Mouse (Mus musculus) intestine, embryonic 15.5 days (tissue): Measurements from ENCODE around the gene Afap1l2. TPM values are rescaled to one million over a fixed set of nuclear protein-coding genes. Genes with fewer than 3 reads are reported as not detected.

Experiments used
- ATAC-seq: fragments of 200-750 bp; cut with Nextera tagmentation; 2 replicates; pipeline ENCODE4 v1.8.0; 2017; ENCODE audit warnings: moderate TSS enrichment, moderate library complexity
- H3K27ac ChIP-seq: fragments of 300-500 bp; sonication (generic); 2 replicates; pipeline ENCODE4 v1.5.1; 2015; ENCODE audit warnings: mild to moderate bottlenecking, inconsistent platforms
- H3K27me3 ChIP-seq: fragments of 300-500 bp; sonication (generic); replicated peaks from 2 replicates; pipeline ENCODE4 v1.6.1; 2015; ENCODE audit warnings: inconsistent platforms
- H3K36me3 ChIP-seq: fragments of 300-500 bp; sonication (generic); 2 replicates; pipeline ENCODE4 v1.6.1; 2015; ENCODE audit warnings: inconsistent platforms
- H3K4me1 ChIP-seq: fragments of 300-500 bp; sonication (generic); replicated peaks from 2 replicates; pipeline ENCODE4 v1.6.1; 2015; ENCODE audit warnings: inconsistent platforms
- H3K4me2 ChIP-seq: fragments of 300-500 bp; sonication (generic); replicated peaks from 2 replicates; pipeline ENCODE4 v1.6.1; 2015; ENCODE audit warnings: mild to moderate bottlenecking, inconsistent platforms
- H3K4me3 ChIP-seq: fragments of 300-500 bp; sonication (generic); replicated peaks from 2 replicates; pipeline ENCODE4 v1.5.1; 2015; ENCODE audit warnings: inconsistent platforms
- H3K9ac ChIP-seq: fragments of 300-500 bp; sonication (generic); 2 replicates; pipeline ENCODE4 v1.6.1; 2015; ENCODE audit warnings: inconsistent platforms
- H3K9me3 ChIP-seq: fragments of 300-500 bp; sonication (generic); 2 replicates; pipeline ENCODE4 v1.6.1; 2016; ENCODE audit warnings: inconsistent platforms
- WGBS: fragments of 180-500 bp; shearing (Covaris S2); methylation state at CpG from one replicate; pipeline ENCODE4 v1.1.7; 2015; 5-methylcytosine and 5-hydroxymethylcytosine counted together
- polyA plus RNA-seq: library from polyadenylated mRNA; unstranded; fragments of >200 nt; fragmentation: Nextera tagmentation; extraction: Ambion mirVana; gene quantifications from 2 replicates; pipeline ENCODE4 v1.2.1, GENCODE M21; 2015

Afap1l2 gene
- polyA plus RNA-seq, 1 experiment from 2014 or later = 18.4 TPM

- Histone ChIP-seq H3K9ac (no peak overlapping the region), H3K27ac (no peak overlapping the region), H3K4me2 (no peak overlapping the region), H3K36me3 (no peaks in the 10 kb centered on the region), H3K4me1 (no peaks in the 10 kb centered on the region), H3K27me3 (no peaks in the 10 kb centered on the region), H3K4me3 (no peak overlapping the region), H3K9me3 (no peaks in the 10 kb centered on the region)
- no peak for ATAC-seq
- WGBS = 72% methylated on average over 3 of the region's 3 CpGs
Measured at GRCm38 (mm10) chr19:56929392-56929791, 78.6 kb downstream of the Afap1l2 start.

GRCm38 (mm10) chr19:56921744-56922143, 86.3 kb downstream of the Afap1l2 start:
- Histone ChIP-seq H3K36me3 (no peaks in the 10 kb centered on the region), H3K4me3 (no peak overlapping the region), H3K27ac (no peak overlapping the region), H3K9me3 (no peaks in the 10 kb centered on the region), H3K4me2 (no peak overlapping the region), H3K27me3 (no peaks in the 10 kb centered on the region), H3K4me1 (no peaks in the 10 kb centered on the region), H3K9ac (no peak overlapping the region)
- no peak for ATAC-seq
- 72% methylated on average over 5 of the region's 5 CpGs for WGBS

GRCm38 (mm10) chr19:56920232-56920631, 87.8 kb downstream of the Afap1l2 start:
- Histone ChIP-seq H3K27me3 (no peaks in the 10 kb centered on the region), H3K27ac (no peak overlapping the region), H3K4me3 (no peak overlapping the region), H3K4me1 (no peaks in the 10 kb centered on the region), H3K9ac (no peak overlapping the region), H3K36me3 (no peaks in the 10 kb centered on the region), H3K9me3 (no peaks in the 10 kb centered on the region), H3K4me2 (no peak overlapping the region)
- WGBS = 88% methylated on average over 13 of the region's 13 CpGs
- ATAC-seq = no peak

GRCm38 (mm10) chr19:56919628-56920027, 88.4 kb downstream of the Afap1l2 start:
- no peak overlapping the region for H3K4me2 ChIP-seq
- H3K9me3 ChIP-seq = no peaks in the 10 kb centered on the region
- H3K36me3 ChIP-seq = no peaks in the 10 kb centered on the region
- H3K4me3 ChIP-seq = no peak overlapping the region
- no peaks in the 10 kb centered on the region for H3K27me3 ChIP-seq
- no peak overlapping the region for H3K27ac ChIP-seq
- no peak overlapping the region for H3K9ac ChIP-seq
- H3K4me1 ChIP-seq = no peaks in the 10 kb centered on the region
- peak; percentile 57 for ATAC-seq
- 19% methylated on average over 7 of the region's 7 CpGs for WGBS

GRCm38 (mm10) chr19:56915084-56915483, 92.9 kb downstream of the Afap1l2 start:
- Histone ChIP-seq H3K4me2 (no peak overlapping the region), H3K36me3 (no peaks in the 10 kb centered on the region), H3K27me3 (no peaks in the 10 kb centered on the region), H3K4me1 (no peaks in the 10 kb centered on the region), H3K4me3 (no peak overlapping the region), H3K27ac (no peak overlapping the region), H3K9ac (no peak overlapping the region), H3K9me3 (no peaks in the 10 kb centered on the region)
- 48% methylated on average over 6 of the region's 6 CpGs for WGBS
- ATAC-seq = peak; percentile 81

GRCm38 (mm10) chr19:56914658-56915057, 93.4 kb downstream of the Afap1l2 start:
- no peaks in the 10 kb centered on the region for H3K4me1 ChIP-seq
- H3K4me3 ChIP-seq = no peak overlapping the region
- H3K36me3 ChIP-seq = no peaks in the 10 kb centered on the region
- H3K27me3 ChIP-seq = no peaks in the 10 kb centered on the region
- no peak overlapping the region for H3K9ac ChIP-seq
- ATAC-seq = no peak
- WGBS = 93% methylated on average over 3 of the region's 3 CpGs
- no peak overlapping the region for H3K4me2 ChIP-seq
- H3K27ac ChIP-seq = no peak overlapping the region
- H3K9me3 ChIP-seq = no peaks in the 10 kb centered on the region

- Histone ChIP-seq H3K27ac (no peak overlapping the region), H3K4me2 (no peak overlapping the region), H3K9ac (no peak overlapping the region), H3K36me3 (no peaks in the 10 kb centered on the region), H3K4me1 (no peaks in the 10 kb centered on the region), H3K9me3 (no peaks in the 10 kb centered on the region), H3K27me3 (no peaks in the 10 kb centered on the region), H3K4me3 (no peak overlapping the region)
- 70% methylated on average over 4 of the region's 4 CpGs for WGBS
- no peak for ATAC-seq
Measured at GRCm38 (mm10) chr19:56913761-56914160, 94.3 kb downstream of the Afap1l2 start.

GRCm38 (mm10) chr19:56910561-56910960, 97.5 kb downstream of the Afap1l2 start:
- Histone ChIP-seq H3K9ac (no peak overlapping the region), H3K4me2 (no peak overlapping the region), H3K27ac (no peak overlapping the region), H3K4me3 (no peak overlapping the region), H3K9me3 (no peaks in the 10 kb centered on the region), H3K36me3 (no peaks in the 10 kb centered on the region), H3K4me1 (0 out of 2 replicates have a peak, but pooled peaks cover 3% of the 10 kb centered on the region), H3K27me3 (no peaks in the 10 kb centered on the region)
- ATAC-seq = no peak
- 68% methylated on average over 11 of the region's 11 CpGs for WGBS

GRCm38 (mm10) chr19:56908472-56909270, 99.4 kb downstream of the Afap1l2 start:
- 0 out of 2 replicates have a peak, but pooled peaks cover 3% of the 10 kb centered on the region for H3K4me1 ChIP-seq
- no peak overlapping the region for H3K4me2 ChIP-seq
- peak; percentile 53 for ATAC-seq
- no peak overlapping the region for H3K9ac ChIP-seq
- no peak overlapping the region for H3K4me3 ChIP-seq
- H3K36me3 ChIP-seq = no peaks in the 10 kb centered on the region
- no peak overlapping the region for H3K27ac ChIP-seq
- H3K27me3 ChIP-seq = no peaks in the 10 kb centered on the region
- H3K9me3 ChIP-seq = no peaks in the 10 kb centered on the region
- 74% methylated on average over 17 of the region's 17 CpGs for WGBS

- H3K4me1 ChIP-seq = 0 out of 2 replicates have a peak, but pooled peaks cover 3% of the 10 kb centered on the region
- 48% methylated on average over 3 of the region's 3 CpGs for WGBS
- no peaks in the 10 kb centered on the region for H3K9me3 ChIP-seq
- no peaks in the 10 kb centered on the region for H3K36me3 ChIP-seq
- H3K27ac ChIP-seq = no peak overlapping the region
- no peaks in the 10 kb centered on the region for H3K27me3 ChIP-seq
- H3K9ac ChIP-seq = no peak overlapping the region
- ATAC-seq = no peak
- H3K4me2 ChIP-seq = no peak overlapping the region
- H3K4me3 ChIP-seq = no peak overlapping the region
Measured at GRCm38 (mm10) chr19:56907850-56908249, 100.2 kb downstream of the Afap1l2 start.

GRCm38 (mm10) chr19:56905395-56905794, 102.6 kb downstream of the Afap1l2 start:
- Histone ChIP-seq H3K27me3 (no peaks in the 10 kb centered on the region), H3K36me3 (no peaks in the 10 kb centered on the region), H3K4me3 (no peak overlapping the region), H3K4me2 (no peak overlapping the region), H3K9me3 (no peaks in the 10 kb centered on the region), H3K9ac (no peak overlapping the region), H3K27ac (no peak overlapping the region), H3K4me1 (0 out of 2 replicates have a peak, but pooled peaks cover 3% of the 10 kb centered on the region)
- WGBS = 92% methylated on average over 7 of the region's 7 CpGs
- ATAC-seq = no peak

GRCm38 (mm10) chr19:56904095-56904494, 103.9 kb downstream of the Afap1l2 start:
- Histone ChIP-seq H3K27me3 (no peaks in the 10 kb centered on the region), H3K27ac (no peak overlapping the region), H3K4me2 (no peak overlapping the region), H3K9me3 (no peaks in the 10 kb centered on the region), H3K4me1 (0 out of 2 replicates have a peak, but pooled peaks cover 3% of the 10 kb centered on the region), H3K36me3 (no peaks in the 10 kb centered on the region), H3K9ac (no peak overlapping the region), H3K4me3 (no peak overlapping the region)
- WGBS = 74% methylated on average over 3 of the region's 3 CpGs
- ATAC-seq = no peak

GRCm38 (mm10) chr19:56897654-56898053, 110.4 kb downstream of the Afap1l2 start:
- WGBS = 93% methylated on average over 16 of the region's 16 CpGs
- no peak overlapping the region for H3K27ac ChIP-seq
- ATAC-seq = no peak

More at GRCm38 (mm10) chr19:56897654-56898053, 110.4 kb downstream of the Afap1l2 start:
- Histone ChIP-seq H3K9ac (no peak overlapping the region), H3K36me3 (no peaks in the 10 kb centered on the region), H3K4me2 (no peak overlapping the region), H3K4me1 (no peaks in the 10 kb centered on the region), H3K9me3 (no peaks in the 10 kb centered on the region), H3K27me3 (no peaks in the 10 kb centered on the region; the same call in 1 of the 2 replicates), H3K4me3 (no peak overlapping the region)
